Mouse (Mus musculus) liver, postnatal 0 days (tissue): ENCODE measurements at regions not wholly inside any gene's neighbourhood (a gene's known extent, or its start where the extent isn't known, plus 50 kb on each side); places are given as distances from the start of the nearest gene placed in this dataset.

Experiments
- CTCF ChIP-seq: sonication (generic); IDR thresholded peaks from 2 replicates; pipeline ENCODE4 v1.5.1; 2016; ENCODE audit warnings: antibody characterized with exemption, low read depth
- EP300 ChIP-seq: IDR thresholded peaks from 2 replicates; pipeline ENCODE4 v1.6.1; 2016; ENCODE audit warnings: antibody characterized with exemption, low read depth, mild to moderate bottlenecking

DNA sequence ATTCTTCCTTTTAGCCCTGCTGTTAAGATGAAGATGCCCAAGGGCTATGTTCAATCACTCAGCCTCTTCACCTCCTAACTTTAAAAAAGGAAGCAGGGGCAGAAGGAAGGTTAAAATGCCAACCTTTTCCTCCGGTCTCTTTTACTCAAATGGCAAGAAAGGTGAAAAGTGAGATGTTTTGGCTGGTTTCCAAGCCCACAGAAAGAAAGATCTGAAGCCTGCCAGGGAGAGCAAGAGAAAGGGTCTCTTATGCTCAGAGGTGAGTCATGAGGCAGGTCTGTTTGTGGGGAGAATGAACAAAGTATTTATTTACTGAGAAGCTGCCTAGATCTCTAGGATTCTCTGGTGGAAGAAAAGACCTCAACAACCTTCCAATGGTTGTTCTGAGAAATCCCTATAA is 162.1 kb upstream of the Kirrel3 start:
- TF ChIP-seq CTCF: no peak
- TF ChIP-seq EP300: no peak
